Mouse (Mus musculus) gastrocnemius, postnatal 4 days (tissue): ENCODE results near the gene St3gal5. TPM values are rescaled to one million over a fixed set of nuclear protein-coding genes. Genes with fewer than 3 reads are reported as not detected.

Experiments used
- DNase-seq, 2 experiments: peaks; one replicate each; pipeline ENCODE4 v3.0.0; 2021 to 2022; ENCODE audit warnings: low spot score in 2 of 2, mixed read lengths in 2 of 2
- total RNA-seq, 2 experiments: library from RNA; stranded (reverse); gene quantifications; 2 replicates each; pipeline ENCODE4 v1.2.3; 2021

The St3gal5 gene
- total RNA-seq, 2 experiments from 2014 or later = 69.1 to 105 TPM

- DNase-seq = peak in 1 of 2 experiments; percentile 51
Measured at GRCm38 (mm10) chr6:72200595-72201256, 103.3 kb downstream of the St3gal5 start.

GRCm38 (mm10) chr6:72202732-72203131 lies 105.3 kb downstream of the St3gal5 start:
- no peak for DNase-seq

GRCm38 (mm10) chr6:72203279-72203678 lies 105.9 kb downstream of the St3gal5 start:
- no peak for DNase-seq

Other genes with a start within 250 kb of the St3gal5 start
- gene Ptcd3, start 188.8 kb upstream of the St3gal5 start, total RNA-seq = 10 to 100 TPM; 70.1 to 85.6 TPM
- 10 to 100 TPM; 35.7 to 44.8 TPM for gene Polr1a, start 188.5 kb upstream of the St3gal5 start, total RNA-seq
- gene Atoh8, start 138.0 kb downstream of the St3gal5 start, total RNA-seq = 10 to 100 TPM in 1 of 2 experiments, 1 to 10 TPM in 1; 8.8 to 10.7 TPM
- under 1 TPM in 1 of 2 experiments, not detected in 1; 0.42 TPM for gene Sftpb, start 207.0 kb downstream of the St3gal5 start, total RNA-seq
- gene Usp39, start 247.6 kb downstream of the St3gal5 start, total RNA-seq = 10 to 100 TPM; 19.3 to 21.0 TPM
- gene 0610030E20Rik, start 249.7 kb downstream of the St3gal5 start, total RNA-seq = 10 to 100 TPM; 16.1 to 18.3 TPM